Mouse (Mus musculus): ENCODE data around the gene Zfp36.

Zfp36 gene

DNA sequence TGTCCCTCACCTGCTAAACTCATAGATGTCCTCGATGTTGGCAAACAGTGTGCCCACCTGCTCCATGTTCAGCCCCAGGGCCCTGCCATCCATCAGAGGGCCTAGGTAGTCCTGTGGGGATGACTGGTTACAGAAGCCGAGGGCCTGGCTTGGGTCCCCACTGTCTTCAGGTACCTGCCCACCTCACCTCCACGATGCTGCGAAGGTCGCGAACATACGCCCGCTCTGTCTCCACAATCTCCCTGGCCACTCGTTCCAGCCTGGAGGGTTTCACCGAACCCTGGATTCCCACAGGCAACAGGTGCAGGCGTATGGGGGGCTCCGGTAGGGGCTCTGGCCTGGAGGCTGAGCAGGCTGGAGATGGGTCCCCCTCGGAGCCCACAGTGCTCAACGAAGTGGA, 10.0 kb downstream of the Zfp36 start:
- DNase-seq (ENCODE audit: low read depth, low spot score), result no peak

DNA sequence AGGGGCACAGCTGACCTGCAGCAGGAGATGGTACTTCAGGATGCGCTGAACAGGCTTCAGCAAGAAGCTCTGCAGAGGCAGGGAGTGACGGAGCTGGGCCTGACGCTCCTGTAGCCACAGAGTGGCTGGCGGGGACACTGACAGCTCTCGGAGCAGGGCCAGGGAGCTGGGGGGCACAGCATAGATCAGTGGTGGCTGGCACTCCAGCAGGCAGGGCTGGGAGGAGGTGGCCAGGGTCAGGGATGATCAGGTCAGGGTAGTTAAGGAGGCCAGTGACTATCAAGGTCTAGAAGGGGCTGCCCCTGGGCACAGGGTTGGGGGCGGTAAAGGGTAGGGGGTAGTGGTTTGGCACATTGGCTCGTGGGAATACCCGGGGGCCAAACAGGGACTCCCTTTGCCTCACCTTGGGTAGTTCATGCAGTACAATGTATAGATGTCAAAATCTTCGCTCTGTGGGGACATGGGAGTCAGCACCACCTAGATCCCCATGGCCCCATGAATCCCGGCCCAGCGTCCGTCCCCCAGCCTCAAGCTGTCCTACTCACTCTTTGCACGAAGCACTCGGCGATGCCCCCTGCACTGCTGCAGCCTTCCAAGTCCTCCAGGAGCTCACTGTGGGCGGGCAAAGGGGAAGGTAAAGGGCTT, 11.7 kb downstream of the Zfp36 start:
- no peak for DNase-seq (ENCODE audit: low read depth, low spot score)

DNA sequence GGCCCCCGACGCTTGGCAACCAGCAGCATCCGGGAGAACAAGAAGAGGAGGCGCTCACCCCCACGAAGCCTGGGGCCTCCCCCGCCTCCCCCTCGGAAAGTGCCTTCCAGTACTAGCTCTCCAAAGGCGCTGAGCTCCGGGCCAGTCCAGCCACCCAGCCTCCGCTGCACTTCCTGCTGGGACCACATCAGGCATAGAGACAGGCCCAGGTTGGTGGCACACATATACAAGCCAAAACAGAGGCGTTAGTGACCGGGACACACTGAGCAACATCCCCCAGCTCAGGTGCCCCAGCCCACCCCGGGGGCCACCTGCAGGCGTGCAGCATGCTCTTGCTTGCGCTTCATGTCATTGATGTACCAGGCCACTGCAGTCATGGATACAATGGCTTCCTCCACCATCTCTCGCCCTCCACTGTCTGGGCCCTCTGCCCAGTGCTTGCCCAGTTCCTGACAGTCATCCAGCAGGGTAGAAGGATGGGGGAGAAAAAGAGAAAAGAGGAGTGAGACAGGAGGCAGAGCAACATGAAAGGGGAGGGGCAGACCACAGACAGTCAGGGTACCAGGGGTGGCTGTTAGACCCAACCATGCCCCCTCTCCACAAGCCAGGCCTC, 12.3 kb downstream of the Zfp36 start:
- DNase-seq (ENCODE audit: low read depth, low spot score), result no peak

DNA sequence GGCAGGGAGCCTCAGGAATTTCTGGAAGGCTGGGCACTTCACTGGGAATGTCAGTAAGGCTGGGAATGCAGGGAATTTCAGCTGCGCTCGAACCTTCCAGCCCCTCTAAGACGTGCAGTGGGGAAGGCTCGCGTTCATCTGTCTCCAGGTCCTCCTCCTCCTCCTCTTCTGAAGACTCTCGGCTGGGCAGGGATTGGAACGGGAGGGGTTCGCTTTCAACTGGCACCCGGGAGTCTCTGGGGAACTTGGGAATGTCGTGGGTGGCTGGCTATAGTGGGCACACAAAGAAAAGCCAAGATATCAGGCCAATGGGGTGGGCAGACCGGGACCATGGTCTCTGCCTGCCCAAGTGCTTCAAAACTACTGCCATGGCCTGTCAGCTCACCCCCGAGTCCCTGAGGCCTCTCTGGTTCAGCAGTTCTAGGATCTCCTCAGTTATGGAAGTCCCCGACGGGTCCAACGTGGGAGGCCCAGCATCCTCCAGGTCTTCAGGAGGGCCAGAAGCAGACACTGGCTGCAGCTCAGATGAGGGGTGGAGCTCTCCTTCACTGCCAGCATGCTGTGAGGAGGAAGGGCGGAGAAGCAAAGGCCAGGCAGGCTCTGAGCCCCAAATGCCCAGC, 17.5 kb downstream of the Zfp36 start:
- no peak for DNase-seq (ENCODE audit: low read depth, low spot score)

DNA sequence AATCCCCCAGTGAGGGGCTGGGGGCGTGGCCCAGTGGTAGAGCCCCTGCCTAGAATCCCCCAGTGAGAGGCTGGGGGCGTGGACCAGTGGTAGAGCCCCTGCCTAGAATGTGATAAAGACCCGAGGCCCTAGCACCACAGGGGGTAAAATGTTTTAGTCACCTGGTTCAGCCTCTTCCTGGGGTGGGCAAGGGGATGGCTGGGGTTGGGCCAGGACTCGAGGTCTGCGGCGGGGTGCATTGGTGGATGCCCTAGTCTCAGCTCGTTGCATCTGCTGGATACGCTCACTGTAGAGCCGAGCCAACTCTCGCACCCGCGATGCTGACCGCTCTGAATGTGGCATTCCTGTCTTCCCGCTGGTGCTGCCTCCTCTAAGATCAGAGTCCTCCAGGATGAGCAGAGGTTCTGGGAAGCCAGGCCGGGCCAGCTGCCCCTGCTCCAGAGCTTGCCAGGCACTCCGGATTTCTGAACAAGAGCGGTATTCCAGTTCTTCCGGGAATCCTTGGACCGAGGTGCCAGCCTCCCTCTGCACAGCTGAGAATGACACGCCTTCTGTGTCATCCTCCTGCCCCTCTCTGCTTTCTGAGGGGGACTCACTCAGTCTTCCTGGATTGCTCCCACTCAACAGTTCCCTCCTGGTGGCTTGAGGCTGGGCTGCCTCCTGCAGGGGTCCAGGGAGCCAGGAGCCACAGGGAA, 18.3 kb downstream of the Zfp36 start:
- DNase-seq (ENCODE audit: low read depth, low spot score), result no peak

DNA sequence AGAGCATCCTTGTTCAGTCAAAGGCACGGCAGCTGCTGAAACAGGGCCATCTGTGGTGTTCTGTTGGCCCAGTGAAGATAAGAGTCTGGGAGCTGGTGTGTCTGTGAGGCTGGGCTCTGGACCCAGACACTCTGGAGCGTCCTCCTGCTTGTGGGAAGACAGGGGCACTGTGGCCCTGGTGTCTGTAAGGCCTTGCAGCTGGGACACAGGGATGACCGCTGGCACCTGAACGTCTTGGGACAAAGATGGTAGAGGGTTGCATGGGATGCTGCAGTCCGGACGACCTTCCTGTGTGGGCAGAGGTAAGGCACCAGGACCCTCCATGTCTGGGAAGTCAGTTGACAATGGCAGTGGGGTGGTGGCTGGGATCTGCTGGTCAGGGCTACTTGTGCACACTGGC, 19.8 kb downstream of the Zfp36 start:
- no peak for DNase-seq (ENCODE audit: low read depth, low spot score)

DNA sequence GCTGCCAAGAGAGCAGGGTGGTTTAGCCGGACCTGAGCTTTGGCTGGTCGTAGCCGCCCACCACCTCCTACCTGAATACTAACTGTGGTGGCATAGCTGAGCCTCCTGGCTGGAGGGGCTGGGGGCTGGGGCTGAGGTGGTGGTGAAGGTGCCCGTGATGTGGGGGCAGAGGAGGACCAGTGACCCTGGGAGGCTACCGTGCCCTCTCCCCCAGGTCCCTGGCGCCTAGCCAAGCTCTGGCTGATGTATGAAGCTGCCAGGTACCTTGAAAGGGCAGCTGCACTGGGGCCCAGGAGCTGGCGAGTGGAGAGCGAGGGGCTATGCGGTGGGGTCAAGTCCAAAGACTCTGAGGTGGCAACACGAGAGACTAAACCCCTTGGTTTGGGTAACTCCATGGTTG, 20.2 kb downstream of the Zfp36 start:
- DNase-seq (ENCODE audit: low read depth, low spot score), result no peak

DNA sequence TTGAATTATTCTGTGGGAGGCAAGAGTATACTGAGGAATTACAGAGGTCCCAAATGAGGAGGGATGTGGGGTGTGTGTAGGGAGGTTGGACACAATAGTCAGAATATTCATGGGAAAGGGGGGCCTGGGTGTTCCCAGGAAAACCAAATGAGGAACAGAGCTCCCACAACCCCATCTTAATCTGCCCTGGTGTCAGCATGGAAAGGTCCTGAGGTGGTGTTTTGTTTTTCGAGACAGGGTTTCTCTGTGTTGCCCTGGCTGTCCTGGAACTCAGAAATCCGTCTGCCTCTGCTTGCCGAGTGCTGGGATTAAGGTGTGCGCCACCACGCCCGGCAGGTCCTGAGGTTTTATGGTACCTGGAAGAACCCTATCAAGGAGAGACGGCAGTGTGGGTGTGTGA, 21.6 kb downstream of the Zfp36 start:
- DNase-seq (ENCODE audit: low read depth, low spot score), result no peak

DNA sequence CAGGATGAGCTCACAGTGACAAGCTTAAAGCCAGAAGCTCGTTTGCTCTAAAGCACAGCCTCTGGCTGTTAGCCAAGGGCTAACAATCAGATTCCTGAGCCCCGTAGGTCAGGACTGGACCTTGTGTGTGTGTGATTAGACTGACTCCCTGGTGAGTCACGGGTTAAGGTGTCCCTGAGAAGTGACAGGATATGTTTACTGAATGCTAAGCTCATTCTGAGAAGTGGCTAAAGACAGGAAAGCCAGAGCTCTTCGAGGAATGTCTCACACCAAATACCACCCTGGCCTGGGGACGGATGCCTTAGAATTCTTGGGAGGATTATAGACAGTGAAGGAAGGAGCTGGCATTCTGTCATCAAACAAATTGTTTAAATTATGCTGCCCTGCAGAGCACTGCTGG, 22.1 kb downstream of the Zfp36 start:
- no peak for DNase-seq (ENCODE audit: low read depth, low spot score)

DNA sequence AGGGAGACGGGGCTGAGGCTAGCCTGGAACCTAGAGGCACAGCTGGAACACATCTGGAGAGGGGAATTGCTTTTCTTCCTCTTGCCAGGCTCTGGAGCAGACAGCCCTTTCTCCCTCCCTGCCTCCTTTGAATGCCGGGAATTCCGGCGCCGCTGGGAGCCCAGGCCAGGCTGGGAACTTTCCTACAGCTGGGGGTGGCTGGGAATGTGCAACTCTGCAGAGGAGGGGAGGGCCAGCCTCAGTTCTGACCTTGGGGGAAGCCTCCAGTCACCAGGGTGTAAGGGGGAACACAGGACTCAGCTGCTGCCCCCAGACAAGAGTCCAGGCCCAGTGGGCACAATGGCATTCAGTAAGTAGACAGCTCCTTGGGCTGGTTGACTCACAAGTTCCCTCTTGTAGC, 23.1 kb downstream of the Zfp36 start:
- DNase-seq (ENCODE audit: low read depth, low spot score), result no peak

DNA sequence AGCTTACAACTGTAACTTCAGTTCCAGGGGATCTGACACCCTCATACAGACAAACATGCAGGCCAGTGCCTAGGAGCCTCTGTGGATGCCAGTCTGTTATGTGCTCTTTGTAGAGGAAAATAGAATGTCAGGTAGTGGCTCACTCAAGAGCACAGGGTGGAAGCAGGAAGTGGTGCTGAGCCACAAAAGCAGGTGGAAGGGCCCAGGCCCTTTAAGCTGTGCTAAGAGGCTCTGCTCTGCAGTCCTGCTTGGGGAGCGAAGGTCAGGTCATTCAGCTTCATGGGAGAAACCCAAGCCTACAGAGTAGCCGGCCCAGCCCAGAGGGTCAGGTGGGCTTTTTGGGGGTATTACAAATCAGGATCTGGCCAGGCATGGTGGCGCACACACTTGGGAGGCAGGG, 24.8 kb downstream of the Zfp36 start:
- peak; percentile 62 for DNase-seq (ENCODE audit: low read depth, low spot score)

DNA sequence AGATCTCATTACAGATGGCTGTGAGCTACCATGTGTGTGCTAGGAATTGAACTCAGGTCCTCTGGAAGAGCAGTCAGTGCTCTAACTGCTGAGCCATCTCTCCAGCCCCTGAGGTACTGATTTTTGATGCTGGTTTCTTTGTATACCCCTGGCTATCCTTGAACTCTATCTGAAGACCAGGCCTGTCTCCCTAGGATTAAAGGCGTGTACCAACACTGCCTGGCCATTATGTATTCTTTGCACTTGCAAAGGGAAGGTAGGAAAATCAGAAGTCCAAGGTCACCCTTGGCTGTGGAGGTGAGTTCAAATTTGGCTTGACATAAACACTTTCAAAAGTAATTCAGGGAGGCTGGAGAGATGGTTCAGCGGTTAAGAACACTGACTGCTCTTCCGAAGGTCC, 25.5 kb downstream of the Zfp36 start:
- no peak for DNase-seq (ENCODE audit: low read depth, low spot score)

DNA sequence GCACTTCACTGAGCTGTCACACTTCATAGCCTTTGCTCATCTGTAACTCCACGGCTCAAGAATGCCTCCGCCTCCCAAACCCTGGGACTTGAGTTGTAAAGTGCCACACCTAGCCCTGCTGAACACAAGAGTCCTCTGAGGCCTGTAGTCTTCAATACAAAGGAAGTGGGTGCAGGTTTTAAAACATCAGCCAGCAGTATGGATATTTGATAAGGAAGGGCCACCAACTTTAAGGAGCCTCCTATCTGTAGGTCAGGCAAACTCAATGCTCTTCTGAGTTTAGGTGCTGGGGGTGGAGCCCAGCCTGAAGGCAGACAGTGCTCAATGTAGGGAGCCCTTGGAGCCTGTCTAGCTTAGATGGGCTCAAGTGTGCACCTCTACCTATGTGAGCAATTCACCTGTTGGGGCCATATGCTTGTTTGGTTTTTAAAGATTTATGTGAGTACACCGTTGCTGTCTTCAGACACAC, 25.9 kb downstream of the Zfp36 start:
- DNase-seq (ENCODE audit: low read depth, low spot score), result no peak

DNA sequence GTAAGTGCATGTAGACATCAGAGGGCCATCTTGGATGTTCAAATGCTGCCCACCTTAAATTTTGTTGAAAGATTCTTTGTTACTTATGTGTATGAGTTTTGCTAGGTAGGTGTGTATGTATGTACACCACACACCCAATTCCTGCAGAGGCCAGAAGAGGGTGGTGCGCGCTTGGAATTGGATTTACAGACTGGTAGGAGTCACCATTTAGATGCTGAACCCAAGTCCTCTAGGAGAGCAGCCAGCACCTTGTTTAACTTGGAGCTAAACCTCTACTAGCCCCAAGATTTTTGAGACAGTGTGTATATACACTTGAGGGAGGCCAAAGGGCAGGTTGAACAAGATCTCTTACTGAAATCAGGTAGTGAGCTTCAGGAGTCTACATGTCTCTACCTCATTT, 26.8 kb downstream of the Zfp36 start:
- DNase-seq (ENCODE audit: low read depth, low spot score), result peak; percentile 28

DNA sequence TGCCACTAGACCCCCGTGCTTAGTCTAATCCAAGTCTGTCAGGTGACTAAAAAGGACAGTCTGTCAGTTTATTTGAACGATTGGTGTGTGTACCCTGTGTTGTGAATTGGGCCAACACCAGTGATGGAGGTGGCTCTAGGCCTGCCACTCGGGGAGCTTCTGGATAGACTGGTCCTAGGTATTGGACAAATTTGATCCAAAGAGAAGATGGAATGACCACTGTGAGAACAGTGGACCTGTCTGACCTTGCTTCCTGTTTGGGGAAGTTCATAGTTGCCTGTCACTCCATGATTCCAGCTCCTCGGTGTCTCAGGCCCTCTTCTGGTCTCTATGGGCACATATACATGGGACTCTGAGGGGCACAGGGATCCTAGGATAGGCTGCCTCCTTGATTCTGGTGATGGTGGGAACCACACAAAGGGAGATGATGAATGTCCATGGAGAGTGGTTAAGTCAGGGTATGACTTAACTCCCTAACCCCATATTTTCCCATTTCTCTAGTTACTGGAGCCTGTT, 28.3 kb downstream of the Zfp36 start:
- DNase-seq (ENCODE audit: low read depth, low spot score), result no peak

DNA sequence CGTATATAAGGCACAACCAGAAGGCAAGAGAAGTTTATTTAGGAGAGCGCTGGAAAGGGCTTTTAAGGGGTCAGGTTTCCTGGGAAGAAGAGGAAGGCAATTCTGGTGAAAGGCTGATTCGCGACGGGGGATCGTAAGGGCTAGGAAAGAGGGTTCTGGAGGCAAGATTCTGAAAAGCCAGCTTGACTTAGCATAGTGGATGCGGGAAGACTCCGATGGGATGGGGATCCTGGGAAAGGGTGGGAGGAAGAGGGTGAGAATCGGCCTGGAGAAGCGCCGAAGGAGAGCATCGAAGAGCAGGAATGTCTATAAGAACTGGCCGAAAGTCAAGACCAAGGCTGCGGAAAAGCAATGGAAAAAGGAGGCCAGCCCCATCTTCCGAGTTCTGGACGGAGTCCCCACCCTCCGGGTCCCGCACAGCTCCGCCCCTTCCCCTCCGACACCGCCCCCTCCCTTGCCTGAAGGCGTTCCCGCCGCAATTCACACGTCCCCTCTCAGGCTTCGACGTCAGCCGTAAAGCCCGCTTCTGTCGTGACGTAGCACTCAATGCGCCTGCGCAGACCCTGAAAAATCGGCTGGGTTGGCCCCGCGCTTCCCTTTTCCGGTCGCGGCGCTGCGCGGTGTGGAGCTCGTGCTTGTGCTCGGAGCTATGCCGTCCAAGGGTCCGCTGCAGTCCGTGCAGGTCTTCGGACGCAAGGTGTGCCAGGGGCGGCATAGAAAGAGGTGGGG, 29.7 kb downstream of the Zfp36 start, which contains the start of gene Rps16:
Gene Rps16 (plus strand): TSS at position 498 of the 729 bp plus-strand sequence.
- peak; percentile 97 for DNase-seq (ENCODE audit: low read depth, low spot score)

DNA sequence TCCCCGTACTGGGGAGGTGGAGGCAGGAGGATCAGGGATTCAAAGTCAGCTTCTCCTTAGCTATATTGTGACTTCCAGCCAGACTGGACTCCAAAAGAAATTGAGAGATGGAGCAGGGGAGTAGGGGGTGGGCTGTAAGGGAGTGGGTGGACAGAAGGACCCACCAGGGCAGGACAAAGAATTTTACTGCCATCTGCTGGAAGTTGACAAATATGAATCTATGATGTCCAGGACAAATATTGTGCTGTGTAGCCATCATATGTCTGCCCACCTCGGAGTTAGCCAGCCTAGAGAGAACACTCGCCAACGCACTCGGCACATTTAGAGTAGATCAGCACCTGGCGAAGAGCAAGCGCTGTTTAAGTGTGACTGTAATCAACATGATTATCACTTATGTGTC, 31.5 kb downstream of the Zfp36 start:
- DNase-seq (ENCODE audit: low read depth, low spot score), result no peak

DNA sequence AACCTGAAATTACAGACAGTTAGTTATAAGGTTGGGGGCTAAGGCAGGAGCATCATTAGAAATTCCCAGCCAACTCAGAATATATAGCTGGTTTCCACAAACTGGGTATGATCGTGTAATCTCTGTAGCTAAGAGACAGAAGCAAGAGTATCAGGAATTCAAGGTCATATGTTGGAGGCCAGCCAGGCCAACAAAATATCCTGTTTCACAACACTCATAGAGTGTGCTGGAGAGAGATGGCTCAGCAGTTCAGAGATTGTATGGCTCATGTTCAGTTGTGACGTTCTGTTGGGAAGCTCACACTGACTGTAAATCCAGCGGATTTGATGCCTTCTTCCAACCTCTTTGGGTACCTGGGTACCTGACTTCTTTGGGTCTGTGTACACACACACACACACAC, 32.3 kb downstream of the Zfp36 start:
- DNase-seq (ENCODE audit: low read depth, low spot score), result no peak

DNA sequence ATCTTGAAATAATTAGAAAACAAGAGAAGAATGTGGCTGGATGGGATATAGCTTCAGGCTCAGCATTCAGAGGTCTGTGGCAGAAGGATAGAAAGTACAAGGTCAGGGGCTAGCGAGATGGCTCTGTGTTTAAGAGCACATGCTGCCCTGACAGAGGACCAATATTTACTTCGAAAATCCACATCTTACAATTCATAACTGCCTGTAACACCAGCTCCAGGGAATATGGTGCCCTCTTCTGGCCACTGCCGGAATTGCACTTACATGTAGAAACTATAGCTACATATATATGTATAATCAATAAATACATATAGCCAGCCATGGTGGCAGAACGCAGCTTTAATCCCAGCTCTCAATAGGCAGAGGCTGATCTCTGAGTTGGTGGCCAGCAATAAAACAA, 35.4 kb downstream of the Zfp36 start:
- DNase-seq (ENCODE audit: low read depth, low spot score), result peak; percentile 83

DNA sequence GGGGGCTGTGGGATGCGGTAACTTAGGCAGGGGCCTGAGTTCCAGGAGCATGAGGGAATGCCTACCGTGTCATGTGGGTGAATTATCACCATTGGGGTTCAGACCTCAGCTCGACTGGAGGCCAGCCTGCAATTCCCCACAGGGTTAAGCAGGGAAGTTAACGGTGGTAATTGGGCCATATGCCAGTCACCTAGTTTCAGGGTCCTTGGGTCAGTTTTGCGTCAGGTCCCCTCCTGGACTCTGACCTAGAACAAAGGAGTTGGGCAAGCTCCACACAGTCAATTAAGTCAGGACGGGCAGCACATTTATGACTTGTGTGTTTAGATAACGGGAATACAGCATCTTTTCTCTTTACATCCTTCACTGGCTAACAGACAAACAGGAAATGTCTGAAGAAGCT, 38.7 kb downstream of the Zfp36 start:
- DNase-seq (ENCODE audit: low read depth, low spot score), result no peak

DNA sequence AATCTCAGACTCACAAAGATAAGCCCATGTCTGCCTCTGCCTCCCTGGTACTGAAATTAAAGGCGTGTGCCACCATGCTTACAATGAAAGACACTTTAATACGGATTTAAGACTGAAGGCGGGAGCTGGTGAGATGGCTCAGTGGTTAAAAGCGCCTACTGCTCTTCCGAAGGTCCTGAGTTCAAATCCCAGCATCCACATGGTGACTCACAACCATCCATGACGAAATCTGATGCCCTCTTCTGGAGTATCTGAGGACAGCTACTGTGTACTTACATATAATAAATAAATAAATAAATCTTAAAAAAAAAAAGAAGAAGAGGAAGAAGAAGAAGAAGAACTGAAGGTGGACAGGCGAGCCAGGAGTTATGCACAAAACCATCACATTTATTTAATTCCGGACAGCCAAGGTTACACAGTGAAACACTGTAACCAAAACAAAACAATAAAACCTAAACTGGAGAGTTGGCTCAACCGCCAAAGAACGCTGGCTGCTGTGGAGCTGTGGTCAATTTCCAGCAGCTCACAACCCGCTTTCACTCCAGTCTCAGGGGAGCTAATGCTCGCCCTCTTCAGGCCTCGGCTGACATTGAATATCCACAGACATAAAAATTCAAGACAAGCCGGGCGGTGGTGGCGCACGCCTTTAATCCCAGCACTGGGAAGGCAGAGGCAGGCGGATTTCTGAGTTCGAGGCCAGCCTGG, 40.7 kb downstream of the Zfp36 start:
- peak; percentile 79 for DNase-seq (ENCODE audit: low read depth, low spot score)
